Mouse (Mus musculus) c-Kit-negative CD71-positive TER-119-positive erythroid progenitor cells, embryonic 14.5 days (primary cell): ENCODE results near the gene Ttc5.
"Not testable (repeated sequence)": the region's sequence is repeated elsewhere in the genome, so short reads cannot be mapped to it uniquely, and the experiment has no call there.

ENCODE experiments used
- DNase-seq: peaks from one replicate; pipeline ENCODE4 v3.0.0-alpha.2; 2013; ENCODE audit warnings: low read depth, low spot score

The Ttc5 gene

GRCm38 (mm10) chr14:50771342-50771741 lies 14.0 kb downstream of the Ttc5 start:
- DNase-seq, result no peak

DNA sequence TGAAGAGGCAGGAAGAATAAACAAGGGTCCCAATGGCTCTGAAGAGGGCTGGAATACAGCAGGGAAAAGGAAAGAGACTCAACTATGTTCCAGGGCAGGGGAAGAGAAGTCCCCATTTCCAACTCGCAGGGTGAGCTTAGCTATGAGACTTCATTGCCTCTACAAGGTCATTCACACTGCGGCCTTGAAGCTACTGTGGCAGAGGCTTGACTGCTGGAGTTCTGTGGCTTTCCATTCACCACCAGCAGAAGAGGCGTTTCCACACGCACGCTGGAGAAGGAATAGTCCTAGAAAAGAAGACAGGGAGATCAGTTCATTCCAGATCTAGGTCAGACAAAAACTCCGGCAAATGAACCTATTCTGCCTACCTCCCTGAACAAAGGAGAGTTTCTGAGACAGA lies 19.6 kb downstream of the Ttc5 start:
- no peak for DNase-seq

DNA sequence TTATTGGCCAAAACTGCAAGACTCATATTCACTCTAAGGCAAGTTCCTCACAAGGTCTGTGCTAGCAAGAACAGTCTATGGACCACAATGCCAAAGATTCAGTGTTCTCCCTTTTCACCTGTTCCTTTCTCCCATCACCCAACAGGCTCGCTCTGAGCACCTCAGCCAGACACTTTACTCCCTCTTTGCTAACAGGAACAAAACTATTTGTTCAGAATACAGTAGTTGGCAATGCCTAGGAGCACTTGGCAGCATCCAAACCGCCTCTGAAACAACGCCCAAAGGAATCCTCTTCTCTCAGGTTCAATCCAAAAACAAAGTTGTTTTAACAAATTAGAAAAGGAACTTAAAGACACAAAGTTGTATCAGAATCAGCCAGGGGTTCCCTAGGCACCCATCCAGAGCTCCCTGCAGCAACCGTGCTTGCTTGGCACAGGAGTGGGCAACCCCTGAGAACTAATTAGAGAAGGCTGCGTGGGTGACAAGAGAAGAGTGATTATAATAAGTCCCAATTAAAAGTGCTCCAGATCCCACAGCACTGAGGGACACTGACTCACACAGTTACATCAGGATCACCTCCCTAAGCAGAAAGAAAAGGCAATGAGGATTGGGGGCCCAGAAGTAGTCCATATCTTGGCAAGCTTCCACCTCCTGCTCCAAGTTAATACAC lies 26.8 kb downstream of the Ttc5 start:
- DNase-seq, result no peak

GRCm38 (mm10) chr14:50744994-50745393 lies 40.3 kb downstream of the Ttc5 start, which contains the start of gene Olfr749:
Olfr749 (minus strand) TSS chr14:50745094.
- DNase-seq, result no peak

- DNase-seq, result no peak
Observed at GRCm38 (mm10) chr14:50741584-50741983, 43.7 kb downstream of the Ttc5 start.

DNA sequence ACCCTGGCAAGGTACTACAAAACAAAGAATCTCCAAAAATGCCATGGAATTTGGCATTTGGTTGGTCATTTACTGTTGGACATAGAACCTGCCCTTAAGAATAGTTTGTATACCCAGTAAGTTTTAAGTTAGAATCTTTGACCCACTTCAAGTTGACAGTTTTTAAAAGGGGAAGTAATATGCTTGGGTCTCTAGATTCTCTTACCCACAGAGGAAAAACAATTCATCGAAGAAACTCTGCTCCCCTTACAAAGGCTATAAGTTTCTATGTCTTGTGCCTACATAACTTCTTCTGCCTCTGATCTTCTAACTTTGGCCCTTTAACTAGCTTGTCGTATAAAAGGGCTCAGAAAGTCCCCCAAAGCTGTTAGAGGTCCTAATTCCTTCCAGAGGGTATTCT lies 45.0 kb downstream of the Ttc5 start:
- no peak for DNase-seq

DNA sequence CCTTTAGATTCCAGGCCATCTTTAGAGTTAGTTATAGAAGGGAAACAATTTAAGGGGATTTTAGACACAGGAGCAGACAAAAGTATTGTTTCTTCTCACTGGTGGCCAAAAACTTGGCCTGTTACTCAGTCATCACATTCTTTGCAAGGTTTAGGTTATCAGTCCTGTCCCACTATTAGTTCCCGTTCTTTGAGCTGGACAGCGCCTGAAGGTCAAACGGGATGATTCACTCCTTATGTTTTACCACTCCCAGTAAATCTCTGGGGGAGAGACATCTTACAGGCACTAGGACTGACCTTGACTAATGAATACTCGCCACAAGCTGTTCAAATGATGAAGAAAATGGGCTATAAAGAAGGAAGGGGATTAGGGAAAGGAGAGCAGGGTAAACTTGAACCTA lies 62.9 kb downstream of the Ttc5 start:
- not testable (repeated sequence) for DNase-seq

GRCm38 (mm10) chr14:50719875-50720274 lies 65.4 kb downstream of the Ttc5 start:
- not testable (repeated sequence) for DNase-seq
